Mouse (Mus musculus): ENCODE measurements around the gene Ctnnd2.

Gene Ctnnd2

DNA sequence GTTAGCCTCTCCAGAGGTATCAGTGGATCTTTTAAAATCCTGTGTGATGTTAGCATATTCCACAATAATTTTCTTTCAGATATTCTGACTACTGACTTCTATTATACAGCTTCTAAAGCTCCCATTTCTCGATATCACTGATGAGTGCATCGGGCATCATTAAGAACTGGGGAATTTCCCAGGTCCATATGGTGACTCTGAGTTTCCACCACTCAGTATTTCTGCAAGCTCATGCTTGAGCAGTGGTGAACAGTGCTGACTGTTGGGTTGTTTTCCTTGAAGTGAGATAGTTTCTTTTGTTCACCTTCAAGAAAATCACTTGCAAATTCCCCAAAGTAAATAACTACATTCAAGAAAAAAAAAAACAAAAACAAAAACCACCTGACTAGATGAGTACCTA lies 542.4 kb downstream of the Ctnnd2 start:
- DNase-seq (ENCODE audit: low read depth), result no peak

DNA sequence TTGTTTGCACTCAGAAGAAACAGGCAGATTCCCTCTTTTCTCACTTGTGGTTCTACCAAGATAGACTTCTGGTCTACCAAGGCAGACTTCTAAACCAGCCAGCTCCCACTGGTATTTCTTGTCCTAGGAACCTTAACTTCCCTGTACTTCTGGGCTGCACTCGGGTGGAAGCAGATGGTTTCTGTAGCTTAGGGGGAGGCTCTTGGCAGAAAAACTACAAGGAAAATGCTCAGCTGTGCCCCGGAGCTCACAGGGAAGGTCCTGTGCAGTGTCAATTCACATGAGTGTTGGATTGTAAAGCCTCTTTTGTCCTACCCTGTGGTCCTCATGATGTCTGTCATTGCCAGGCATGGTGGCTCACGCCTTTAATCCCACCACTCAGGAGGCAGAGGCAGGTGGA lies 546.4 kb downstream of the Ctnnd2 start:
- DNase-seq (ENCODE audit: low read depth), result no peak

DNA sequence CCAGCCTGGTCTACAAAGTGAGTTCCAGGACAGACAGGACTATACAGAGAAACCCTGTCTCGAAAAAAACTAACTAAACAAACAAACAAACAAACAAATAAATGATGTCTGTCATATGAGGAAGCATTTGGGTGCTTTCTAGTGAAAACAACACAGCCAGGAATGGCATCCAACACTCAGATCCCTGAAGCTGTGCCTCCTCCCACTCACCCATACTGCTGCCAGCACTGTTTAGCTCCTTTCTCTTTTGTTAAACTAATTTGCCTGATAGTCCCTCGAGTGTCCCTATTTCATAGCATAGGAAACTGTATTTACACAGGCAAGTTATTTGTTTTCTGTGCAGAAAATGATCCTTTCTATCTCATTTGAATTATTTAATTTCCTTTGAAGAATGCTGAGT lies 546.8 kb downstream of the Ctnnd2 start:
- DNase-seq (ENCODE audit: low read depth), result no peak

DNA sequence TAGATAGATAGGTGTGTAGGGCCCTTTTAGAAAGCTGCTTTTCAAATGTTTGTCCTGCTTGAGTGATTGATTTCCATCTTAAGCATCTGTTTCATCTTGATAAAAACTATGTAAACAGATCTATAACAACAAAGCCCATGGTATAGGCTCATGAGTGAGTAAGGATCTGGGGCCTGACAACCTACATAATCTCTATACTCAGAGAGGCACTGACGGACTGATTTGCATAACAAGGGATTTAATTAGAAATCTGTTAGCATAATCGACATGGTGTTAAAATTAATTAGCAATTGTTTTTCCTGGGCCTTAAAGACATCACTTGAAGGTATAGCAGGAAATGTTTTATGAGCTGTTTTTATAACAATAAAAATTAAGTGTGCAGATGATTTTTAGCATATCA lies 548.7 kb downstream of the Ctnnd2 start:
- DNase-seq (ENCODE audit: low read depth), result no peak

DNA sequence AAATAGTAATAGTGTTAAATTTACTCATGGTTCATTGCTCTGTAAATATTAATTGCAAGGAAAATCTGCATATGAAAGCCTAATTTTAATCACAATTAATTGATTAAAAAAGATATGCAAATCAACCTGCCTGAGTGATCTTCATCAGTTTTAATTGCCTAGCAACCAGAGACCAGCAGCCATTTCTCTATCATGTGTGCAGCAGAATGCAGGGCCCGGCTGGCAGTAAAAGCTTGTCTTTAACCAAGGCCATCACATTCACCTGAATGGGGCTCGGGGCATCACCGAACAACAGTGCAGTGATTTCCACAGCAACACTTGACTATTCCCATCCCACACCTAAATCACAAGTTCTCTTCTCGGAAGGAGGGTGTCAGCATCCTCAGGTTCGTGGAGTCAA lies 553.7 kb downstream of the Ctnnd2 start:
- DNase-seq (ENCODE audit: low read depth), result no peak

DNA sequence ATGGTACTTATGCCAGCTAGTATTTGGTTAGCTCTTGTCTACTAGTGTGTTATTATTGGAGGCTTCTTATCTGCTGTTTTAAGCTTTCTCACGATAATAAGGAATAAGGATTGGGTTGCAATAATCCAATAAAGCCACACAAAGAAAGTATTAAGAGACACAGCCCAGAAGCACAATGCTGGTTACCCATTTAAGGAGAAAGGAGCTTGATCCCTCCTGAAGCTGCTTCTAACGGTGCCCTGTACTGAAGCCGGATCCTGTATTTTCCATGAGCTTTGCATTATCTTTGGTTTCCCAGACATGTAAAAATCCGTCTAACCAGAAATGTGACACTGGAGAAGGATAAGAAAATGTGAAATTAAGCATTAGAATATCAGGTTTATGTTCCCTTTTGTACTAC lies 565.8 kb downstream of the Ctnnd2 start:
- DNase-seq (ENCODE audit: low read depth), result no peak

DNA sequence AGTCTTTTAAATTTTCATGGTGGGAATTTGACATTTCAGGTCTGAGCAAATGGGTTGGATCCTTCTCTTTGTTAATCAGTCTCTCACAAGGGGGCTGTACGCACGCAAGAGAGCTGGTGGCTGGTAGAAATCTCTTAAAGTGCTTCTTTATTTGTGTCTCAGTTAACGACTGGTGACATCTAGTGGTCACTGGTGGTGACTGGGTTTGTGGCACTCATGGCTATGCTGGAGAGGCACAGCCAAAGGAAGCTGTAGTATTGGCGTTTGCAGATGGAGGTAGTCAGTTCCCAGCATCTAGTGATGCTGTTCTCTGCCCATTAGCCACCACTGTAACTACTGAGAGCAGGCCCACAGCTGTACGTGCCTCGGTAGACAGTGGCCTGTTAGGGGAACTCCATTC lies 568.3 kb downstream of the Ctnnd2 start:
- DNase-seq (ENCODE audit: low read depth), result peak; percentile 32

DNA sequence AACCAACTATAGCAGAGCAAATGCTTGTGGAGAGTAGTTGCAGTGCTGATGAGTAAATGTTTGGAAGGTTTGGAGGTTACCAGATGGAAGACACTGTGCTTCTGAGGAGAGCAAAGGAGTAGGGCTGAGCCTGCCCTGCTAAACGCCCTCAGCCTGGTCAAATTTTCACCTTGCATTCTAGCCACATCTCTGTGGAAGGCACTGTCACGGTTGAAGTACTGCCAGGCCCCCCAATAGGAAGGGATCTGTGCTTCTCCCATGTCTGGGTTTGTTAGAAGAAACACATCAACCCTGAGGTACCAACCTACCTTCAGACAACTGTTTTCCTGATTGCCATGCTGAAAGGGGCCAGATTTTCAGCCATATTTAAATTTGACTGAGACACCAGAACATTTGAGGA lies 585.6 kb downstream of the Ctnnd2 start:
- no peak for DNase-seq (ENCODE audit: low read depth)

DNA sequence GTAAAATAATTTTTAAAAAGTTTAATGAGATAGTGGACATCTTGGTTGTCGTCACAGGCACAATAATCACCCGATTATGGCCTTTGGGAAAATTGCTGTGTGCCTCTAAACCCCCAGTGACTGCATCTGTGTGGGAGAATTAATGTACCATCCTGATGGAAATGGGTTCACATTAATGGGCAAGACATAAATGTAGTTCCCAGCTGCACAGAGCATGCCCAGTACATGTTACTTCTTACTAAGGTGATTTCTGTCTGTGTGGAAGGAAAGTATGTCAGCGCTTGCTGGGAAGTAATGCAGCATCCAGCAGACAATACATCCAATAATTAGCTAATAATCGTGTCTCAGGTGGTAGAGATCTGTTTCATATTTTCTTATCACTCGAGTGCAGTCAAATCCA lies 589.8 kb downstream of the Ctnnd2 start:
- no peak for DNase-seq (ENCODE audit: low read depth)

DNA sequence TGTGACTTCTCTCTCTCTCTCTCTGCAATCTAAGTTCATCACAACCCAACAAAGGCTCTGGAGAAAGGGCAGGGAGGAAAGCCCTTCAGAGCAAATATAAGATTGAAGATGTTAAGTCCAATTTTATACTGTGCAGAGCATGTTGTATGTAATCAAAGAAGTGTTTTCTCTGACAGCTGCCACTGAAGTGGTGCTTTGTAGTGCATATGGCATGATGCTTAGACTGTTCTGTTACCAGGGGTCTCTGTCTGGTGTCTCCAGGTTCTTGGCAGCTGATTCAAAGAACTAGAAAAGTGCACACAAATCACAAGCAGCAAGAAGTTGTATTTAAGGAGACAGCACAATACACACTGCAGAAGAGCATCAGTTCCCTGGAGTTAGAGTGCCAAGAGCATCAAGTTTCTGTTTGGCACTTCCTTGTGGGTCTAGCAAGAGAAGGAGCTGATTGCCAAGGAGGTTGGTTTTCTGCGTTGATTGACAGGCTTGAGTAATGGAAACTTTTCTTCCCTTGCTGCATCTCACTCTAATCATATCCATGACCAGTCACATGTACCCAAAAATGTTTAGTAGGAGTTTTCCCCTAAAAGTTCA lies 590.4 kb downstream of the Ctnnd2 start:
- no peak for DNase-seq (ENCODE audit: low read depth)

DNA sequence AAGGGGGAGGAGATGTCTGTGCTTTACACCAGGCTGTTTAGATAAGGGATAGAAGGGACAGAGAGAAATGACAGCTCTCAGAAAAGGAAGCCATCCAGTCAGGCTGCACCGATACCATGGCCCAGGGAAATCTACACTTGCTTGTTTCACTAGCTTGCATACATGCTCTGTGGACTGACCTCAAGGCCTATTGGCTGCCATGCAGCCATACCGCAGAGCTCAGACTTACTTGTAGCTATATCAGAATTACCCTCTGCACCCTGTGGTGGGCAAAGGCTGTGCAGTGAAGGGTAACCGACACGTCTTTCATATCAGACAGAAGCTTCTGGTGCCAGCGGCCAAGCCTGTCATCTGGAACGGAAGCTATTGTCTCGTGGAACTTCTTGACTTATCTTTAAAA lies 604.5 kb downstream of the Ctnnd2 start:
- DNase-seq (ENCODE audit: low read depth), result no peak

DNA sequence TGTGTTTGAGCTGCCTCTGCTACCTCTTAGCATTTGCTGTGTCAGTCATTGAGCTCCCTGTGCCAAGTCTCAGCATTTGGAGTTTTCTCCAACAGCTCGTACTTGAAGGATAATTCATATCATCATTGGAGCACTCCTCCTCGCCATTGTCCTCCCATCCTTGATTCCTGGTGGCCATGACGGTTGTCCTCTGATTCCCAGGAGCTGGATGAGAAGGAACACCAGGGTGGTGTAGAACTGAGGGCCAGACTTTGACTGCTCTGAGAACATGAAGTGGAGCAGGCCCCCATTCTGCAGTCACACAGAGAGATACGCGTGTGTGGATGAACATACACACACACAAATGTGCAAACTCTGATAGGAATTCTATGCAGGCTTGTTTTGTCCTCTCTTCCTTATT lies 605.4 kb downstream of the Ctnnd2 start:
- no peak for DNase-seq (ENCODE audit: low read depth)

DNA sequence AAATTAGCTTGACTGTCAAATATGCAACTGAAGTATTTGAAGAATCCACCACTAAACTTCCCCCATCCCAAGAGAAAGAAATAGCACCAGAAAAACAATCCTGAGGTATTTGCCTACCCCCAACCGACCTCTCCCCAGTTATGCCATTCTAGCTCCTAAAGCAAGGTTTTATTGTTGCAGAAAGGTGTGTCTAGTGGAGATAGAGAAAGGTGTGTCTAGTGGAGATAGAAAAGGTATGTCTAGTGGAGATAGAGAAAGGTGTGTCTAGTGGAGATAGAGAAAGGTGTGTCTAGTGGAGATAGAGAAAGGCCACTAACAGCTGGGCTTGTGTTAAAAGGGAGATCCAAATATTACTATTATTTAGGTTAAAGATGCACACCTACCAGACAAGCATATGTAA lies 607.5 kb downstream of the Ctnnd2 start:
- no peak for DNase-seq (ENCODE audit: low read depth)

DNA sequence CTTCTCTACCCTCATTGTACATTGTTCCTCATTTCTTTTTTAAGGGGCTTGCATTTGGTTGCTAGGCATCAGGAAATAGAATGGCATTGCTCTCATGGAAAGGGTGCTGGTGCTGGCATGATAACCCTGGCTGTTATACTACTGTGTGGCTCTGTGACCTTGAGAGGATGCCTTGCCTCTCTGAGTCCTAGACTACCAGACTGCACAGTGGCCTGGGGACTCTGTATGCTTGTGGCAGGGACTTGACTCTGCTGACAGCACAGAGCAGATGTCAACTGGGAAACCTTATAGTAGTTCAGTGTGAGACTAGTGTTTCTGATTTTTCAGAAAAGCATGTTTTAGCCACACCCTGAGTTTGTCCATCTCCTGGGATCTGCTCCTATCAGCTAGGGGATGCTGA lies 608.6 kb downstream of the Ctnnd2 start:
- no peak for DNase-seq (ENCODE audit: low read depth)

DNA sequence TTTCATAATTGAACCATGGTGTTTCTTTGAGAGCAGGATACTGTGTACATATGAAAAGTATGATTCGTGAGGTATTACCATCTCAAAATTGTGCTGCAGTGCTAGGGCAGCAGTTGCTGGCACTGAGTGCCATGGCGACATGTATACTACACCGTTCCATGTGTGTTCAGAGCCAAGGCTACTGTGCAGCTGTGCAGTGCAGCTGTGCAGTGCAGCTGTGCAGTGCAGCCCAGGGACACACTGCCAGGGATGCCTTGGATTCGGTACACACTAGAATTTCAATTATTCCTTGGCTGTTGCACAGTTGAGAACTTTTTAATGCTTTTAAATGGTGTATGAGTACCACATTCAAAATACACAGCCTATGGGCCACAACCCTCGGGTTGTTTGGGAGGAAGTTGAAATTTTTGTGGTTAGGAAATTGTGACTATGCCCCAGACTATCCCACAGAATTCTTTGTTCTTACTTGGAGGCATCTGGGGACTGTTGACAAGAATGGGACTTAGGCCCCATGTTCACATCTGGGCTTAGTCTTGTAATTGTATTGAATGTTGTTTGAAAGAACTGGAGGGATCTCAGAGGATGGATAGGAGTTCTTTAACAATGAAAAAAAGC lies 613.4 kb downstream of the Ctnnd2 start:
- no peak for DNase-seq (ENCODE audit: low read depth)

DNA sequence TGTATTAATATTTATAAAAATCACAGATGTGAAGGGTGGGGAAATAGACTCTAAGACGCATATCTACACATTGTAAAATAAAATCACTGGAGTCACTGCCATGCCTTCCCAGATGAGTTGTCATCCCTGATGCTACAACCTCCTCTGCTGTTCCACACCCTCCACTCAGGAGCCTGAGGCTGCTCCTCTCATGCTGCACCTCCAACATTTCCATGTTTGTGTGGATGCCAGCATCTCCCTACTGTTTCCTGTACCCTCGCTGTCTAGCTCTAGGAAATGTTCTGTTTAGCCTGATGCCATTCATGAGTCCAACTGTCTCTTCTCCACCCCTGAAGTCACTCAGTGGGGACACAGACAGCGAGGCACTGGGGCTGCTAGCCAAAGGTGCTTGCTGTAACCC lies 620.9 kb downstream of the Ctnnd2 start:
- DNase-seq (ENCODE audit: low read depth), result no peak

DNA sequence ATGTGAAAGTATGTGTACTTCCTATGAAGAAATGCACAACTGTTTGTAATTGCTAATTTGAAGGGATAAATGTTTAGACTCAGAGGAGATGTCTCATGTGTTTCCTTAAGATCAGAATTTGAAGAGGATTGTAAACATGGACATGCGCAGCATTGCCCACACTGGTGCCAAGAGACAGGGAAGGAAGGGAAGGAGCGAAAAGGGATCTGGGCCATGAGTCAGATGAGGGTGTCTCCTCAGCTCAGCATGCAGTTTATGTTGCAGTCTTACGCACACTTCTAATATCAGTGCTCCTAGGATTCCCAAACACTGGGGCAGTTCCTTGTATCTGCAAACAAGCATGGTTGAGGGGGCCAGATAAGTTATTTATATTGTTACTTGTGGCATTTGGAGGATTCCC lies 623.3 kb downstream of the Ctnnd2 start:
- no peak for DNase-seq (ENCODE audit: low read depth)

DNA sequence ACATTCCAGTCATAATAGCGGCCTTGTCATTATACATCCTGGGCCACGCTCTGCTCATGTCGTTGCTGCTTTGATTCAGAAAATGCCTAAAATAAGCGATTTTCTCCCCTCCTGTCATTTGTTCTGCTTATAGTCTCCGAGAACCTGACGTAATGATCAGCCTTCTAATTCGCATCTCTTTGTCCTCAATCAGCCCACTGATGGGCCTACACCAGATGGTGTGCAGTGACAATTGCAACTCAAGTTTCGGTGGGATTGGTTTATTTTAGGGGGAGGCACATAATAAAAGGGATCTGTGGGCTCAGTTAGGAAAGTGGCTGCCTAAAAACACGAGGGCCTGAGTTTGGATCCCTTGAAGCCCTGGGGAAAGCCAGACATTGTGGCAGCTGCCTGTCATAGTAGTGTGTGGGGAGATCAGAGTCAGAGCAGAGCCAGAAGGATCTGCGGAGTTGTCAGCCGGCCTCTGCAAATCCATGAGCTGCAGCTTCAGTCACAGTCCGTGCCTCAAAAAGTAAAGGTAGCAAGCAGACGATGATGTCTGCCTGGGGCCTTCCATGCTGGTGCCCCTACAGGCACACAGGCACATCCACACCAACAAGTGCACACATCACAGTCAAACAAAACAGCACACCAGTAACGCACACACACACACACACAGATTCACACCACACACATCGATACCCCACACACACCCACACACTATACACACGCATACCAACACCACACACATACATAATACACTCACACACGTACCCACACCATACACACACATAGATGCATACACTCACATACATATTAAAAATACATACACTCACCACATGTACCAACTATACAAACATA lies 655.3 kb downstream of the Ctnnd2 start:
- no peak for DNase-seq (ENCODE audit: low read depth)

DNA sequence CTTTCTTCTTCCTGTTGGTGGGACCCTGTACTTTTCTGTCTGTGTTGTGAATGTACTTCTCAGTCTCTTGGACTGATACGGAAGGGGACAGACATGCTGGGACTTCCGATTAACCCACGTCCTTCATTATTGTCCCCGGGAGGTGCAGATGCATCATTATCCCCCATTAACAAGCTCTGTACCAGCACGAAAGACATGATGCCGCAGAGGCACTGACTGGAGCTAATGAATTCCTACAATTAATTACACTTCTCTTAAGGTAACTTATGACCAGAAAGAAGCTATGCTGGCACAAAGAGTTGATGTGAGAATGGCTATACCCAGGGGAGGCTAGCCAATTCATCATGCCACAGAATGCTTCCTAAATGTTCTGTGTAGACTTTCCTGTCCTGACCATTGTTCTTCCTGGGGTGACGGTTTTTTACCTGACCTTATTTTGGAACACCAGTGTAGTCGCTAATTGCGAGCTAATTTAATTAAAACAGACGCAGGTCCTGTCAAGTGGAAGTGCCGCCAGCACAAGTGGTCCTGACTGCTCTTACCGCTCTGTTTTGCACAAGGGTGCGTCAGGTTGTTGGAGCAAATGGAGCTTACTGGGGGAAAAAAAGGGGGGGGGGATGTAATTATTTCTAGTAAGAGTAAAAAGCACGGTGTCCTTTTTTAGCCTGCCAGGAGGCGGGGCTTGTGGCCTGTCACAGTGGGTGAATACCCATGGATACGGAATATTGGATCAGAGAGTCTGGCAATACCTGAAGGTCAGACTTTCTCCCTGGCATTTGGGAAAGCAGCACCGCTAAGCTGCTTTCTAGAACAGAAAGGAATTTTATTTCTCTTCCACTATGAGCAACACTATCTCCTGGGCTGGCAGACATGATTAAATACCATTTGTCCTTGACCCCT lies 685.1 kb downstream of the Ctnnd2 start:
- no peak for DNase-seq (ENCODE audit: low read depth)

DNA sequence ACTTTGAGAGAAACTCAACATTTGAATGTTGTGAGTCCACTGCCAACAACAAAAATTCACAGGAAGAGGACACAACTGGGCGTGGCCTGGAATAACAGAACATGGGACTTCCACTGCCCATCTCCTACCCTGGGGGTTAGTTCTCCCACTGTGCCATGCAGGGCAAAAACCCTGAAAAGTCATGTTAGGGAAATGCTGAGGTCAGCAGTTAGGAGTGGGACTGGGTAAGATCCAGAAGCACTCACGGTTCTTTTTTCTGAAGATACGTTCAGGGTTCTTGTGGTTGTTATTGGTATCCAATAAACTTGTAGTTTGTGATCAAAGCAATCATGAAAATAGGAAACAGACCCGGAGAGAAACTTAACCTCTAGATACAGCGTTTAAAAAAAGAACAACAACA lies 695.0 kb downstream of the Ctnnd2 start:
- DNase-seq (ENCODE audit: low read depth), result no peak

DNA sequence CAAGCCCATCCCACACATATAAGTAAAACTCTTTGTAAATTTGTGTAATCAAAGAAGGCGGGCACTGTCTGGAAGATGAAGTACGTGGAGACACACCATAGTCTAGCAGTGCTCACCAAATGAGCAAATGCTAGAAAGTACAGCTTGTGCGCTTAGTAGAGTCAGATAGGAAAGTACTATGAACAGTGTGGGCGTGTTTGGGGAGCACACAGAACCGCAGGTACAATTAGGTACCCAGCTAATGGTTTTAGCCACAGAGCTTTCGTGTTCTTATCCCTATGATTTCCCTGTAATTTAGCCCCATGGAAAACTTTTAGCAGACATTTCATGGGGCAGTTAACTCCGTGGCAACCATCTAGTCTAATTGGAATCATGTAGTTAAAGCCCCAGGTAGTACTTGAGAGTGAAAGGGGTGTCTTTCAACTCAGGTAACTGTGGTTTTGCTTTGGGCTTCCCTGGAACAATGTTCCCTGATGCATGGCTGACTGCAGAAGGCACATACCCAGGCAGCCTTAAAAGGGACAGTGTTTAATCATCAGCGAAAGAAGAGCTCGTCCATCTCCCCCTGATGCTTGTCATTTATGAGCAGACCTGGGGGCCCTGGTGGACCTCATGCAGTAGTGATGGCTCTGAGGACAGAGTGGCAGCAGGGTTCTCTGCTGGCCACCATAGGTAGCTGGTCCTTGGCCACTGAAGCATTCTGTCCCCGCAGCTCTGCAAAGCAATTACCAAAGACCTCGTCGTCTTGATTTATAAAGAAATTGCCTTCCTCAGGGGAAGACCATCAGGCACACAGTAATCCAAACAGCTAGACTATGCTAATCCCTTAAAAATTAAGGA lies 697.5 kb downstream of the Ctnnd2 start:
- DNase-seq (ENCODE audit: low read depth), result no peak

DNA sequence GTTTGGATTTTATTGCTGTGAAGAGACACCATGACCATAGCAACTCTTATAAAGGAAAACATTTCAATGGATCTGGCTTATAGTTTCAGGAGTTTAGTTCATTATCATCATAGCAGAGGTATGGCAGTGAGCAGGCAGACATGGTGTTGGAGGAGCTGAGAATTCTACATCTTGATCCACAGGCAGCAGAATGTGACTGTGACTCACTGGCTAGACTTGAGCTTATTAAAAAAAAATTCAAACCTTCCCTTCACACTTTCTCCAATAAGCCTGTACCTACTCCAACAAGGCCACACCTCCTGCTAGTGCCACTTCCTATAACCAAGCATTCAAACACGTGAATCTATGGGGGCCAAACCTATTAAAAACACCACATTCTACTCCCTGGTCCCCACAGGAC lies 703.1 kb downstream of the Ctnnd2 start:
- no peak for DNase-seq (ENCODE audit: low read depth)
